Mouse (Mus musculus): ENCODE data around the gene Ptpn7. TPM values are rescaled to one million over a fixed set of nuclear protein-coding genes. Genes with fewer than 3 reads are reported as not detected.
"Not testable (repeated sequence)": the region's sequence is repeated elsewhere in the genome, so short reads cannot be mapped to it uniquely, and the experiment has no call there.

Gene Ptpn7
- polyA plus RNA-seq, 1 experiment from 2014 or later: 1.7 TPM

DNA sequence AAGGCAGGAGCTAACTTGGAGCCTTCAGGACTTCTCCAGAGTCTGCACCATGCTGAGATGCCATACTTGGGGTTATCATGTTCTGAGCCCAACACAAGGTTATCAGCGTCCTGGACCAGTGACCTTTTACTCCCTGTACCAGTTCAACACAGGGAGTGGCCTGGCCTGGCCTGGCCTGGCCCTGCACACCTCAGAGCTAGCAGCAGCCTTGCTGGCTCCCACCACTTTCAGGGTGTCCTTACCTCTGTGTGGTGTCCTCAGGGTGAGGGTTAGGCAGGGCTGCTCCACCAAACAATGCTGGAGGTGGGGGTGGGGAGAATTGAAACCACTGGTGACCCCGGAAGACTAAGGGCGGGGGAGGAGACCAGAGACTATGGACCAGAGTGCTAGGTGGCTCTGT, 50.5 kb downstream of the Ptpn7 start:
- WGBS: 63% methylated on average over 3 of the region's 3 CpGs

DNA sequence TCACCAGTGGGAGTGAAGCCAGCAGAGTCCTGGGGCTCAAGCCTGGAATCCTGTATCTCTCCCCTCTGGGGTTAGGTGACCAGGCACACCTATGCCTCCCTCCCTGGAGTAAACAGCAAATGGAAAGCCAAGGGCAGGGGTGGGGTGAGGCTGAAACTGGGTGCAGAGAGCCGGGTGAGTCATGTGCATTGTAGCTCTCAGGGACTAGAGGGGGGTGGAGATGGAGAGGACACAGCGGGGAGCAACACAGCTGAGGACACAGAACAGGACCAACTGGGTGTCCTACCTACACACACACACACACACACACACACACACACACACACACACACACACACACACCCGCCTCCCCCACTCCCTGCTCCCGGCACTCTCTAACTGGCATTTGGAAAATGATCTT, 50.9 kb downstream of the Ptpn7 start:
- Histone ChIP-seq H3K9me3 (no peaks in the 10 kb centered on the region), H3K4me3 (no peak overlapping the region), H3K4me1 (replicated peaks) (peaks cover 14% of the 10 kb centered on the region), H3K36me3 (no peaks in the 10 kb centered on the region), H3K27me3 (ENCODE audit: insufficient read depth, poor library complexity, severe bottlenecking) (peaks cover 17% of the 10 kb centered on the region), H3K27ac (peak overlapping the region; percentile 37; the same call in 1 of the 2 replicates)
- 90% methylated on average over 4 of the region's 4 CpGs for WGBS
- DNase-seq (ENCODE audit: low spot score): no peak

More for the DNA sequence above, 50.5 kb downstream of the Ptpn7 start:
- peaks cover 17% of the 10 kb centered on the region for H3K27me3 ChIP-seq (ENCODE audit: insufficient read depth, poor library complexity, severe bottlenecking)
- no peaks in the 10 kb centered on the region for H3K36me3 ChIP-seq
- peaks cover 14% of the 10 kb centered on the region for H3K4me1 ChIP-seq (replicated peaks)
- DNase-seq (ENCODE audit: low spot score): no peak
- H3K27ac ChIP-seq: peak overlapping the region; percentile 37; the same call in 1 of the 2 replicates
- no peak overlapping the region for H3K4me3 ChIP-seq
- no peaks in the 10 kb centered on the region for H3K9me3 ChIP-seq

DNA sequence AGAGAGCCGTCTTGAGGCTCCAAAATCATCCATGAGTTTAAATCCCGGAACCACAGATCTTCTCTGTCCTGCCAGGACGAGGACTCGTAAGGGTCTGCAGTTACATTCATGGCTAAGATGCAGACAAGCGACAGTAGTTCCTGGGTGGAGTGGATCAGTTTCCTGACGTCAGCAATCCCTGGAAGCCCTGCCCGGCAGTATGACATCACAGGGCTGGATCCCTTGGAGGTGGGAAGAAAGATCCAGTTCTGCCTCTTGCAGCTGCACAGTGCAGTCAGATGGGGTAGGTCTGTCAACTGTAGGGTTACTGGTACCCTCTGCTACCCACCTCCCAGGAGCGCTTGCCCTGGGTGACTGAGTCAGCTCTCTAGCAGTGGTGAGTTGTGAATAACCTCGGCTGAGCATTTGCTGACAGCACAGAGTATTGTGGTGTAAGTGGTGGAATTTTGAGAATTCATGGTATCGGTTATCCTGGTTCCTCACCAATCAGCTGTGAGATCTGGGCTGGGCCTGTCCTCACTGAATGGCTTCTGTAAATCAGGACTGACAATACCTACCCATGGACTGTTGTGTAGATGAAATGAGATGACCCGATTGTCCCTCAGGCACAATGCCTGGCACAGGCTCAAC, 51.6 kb downstream of the Ptpn7 start:
- Histone ChIP-seq H3K27me3 (ENCODE audit: insufficient read depth, poor library complexity, severe bottlenecking) (peaks cover 17% of the 10 kb centered on the region), H3K9me3 (no peaks in the 10 kb centered on the region), H3K36me3 (no peaks in the 10 kb centered on the region), H3K4me3 (no peak overlapping the region), H3K27ac (no peak overlapping the region), H3K4me1 (replicated peaks) (peaks cover 14% of the 10 kb centered on the region)
- WGBS: 74% methylated on average over 11 of the region's 11 CpGs
- no peak for DNase-seq (ENCODE audit: low spot score)

DNA sequence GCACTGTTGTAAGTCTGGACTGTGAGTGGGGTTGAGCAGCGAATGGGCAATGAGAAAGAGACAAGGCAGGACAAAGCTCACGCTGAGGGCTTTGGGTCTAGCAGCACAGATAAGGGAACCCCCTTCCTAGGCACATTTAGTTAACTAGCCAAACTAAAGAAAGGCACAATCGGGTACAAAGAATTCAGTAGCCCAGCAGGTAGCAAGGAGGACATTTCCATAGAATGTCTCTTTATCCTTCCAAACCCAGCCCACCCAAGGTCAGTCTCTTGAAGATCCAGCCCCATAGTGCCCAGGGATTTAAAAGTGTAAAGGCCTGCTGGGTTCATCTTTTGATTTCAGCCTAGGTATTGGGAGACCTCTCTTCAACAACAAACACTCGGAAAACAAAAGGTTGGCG, 53.4 kb downstream of the Ptpn7 start:
- Histone ChIP-seq H3K4me3 (no peak overlapping the region), H3K27ac (no peak overlapping the region), H3K9me3 (no peaks in the 10 kb centered on the region), H3K36me3 (no peaks in the 10 kb centered on the region), H3K27me3 (ENCODE audit: insufficient read depth, poor library complexity, severe bottlenecking) (peaks cover 17% of the 10 kb centered on the region), H3K4me1 (replicated peaks) (peaks cover 14% of the 10 kb centered on the region)
- WGBS: 24% methylated on average over 5 of the region's 5 CpGs
- no peak for DNase-seq (ENCODE audit: low spot score)

DNA sequence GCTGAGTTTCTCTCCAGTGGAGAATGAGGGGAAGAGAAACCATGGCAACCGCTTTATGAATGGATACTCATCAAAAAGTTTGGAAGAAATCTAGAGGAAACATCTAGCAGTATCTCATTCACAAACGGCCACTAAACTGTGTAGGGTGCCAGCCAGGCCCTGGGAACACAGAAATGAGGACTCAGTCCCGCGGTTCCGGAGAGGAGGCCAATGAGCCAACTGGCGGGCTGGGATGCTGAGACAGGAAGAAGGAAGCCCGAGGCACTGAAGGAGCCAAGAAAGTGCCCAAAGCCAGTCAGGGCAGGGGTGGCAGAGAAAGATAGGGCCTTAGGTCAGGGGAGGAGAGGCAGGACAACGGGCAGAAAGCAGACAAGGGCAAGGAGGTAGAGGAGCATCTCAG, 53.9 kb downstream of the Ptpn7 start:
- Histone ChIP-seq H3K4me3 (no peak overlapping the region), H3K9me3 (no peaks in the 10 kb centered on the region), H3K27me3 (ENCODE audit: insufficient read depth, poor library complexity, severe bottlenecking) (peaks cover 17% of the 10 kb centered on the region), H3K4me1 (replicated peaks) (peaks cover 14% of the 10 kb centered on the region), H3K36me3 (no peaks in the 10 kb centered on the region), H3K27ac (no peak overlapping the region)
- no peak for DNase-seq (ENCODE audit: low spot score)
- 33% methylated on average over 8 of the region's 8 CpGs for WGBS

DNA sequence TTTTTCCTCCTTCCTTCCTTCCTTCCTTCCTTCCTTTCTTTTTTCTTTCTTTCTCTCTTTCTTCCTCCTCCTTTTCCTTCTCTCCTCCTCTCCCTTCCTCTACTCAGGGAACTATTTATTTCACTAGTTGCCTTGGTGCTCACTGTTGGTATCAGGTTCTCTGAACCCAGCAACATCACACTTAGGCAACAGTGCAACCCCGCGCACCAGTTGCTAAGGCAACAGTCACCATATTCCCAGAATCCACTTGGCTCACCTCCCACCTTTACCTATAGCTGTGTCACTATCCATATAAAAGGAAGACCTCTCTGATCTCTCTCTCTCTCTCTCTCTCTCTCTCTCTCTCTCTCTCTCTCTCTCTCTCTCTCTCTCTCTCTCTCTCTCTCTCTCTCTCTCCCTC, 54.5 kb downstream of the Ptpn7 start:
- peaks cover 13% of the 10 kb centered on the region for H3K4me1 ChIP-seq (replicated peaks)
- H3K4me3 ChIP-seq; DNase-seq (ENCODE audit: low spot score); H3K9me3 ChIP-seq; H3K36me3 ChIP-seq; H3K27ac ChIP-seq: not testable (repeated sequence)
- 35% methylated on average over 2 of the region's 2 CpGs for WGBS
- H3K27me3 ChIP-seq (ENCODE audit: insufficient read depth, poor library complexity, severe bottlenecking): peaks cover 17% of the 10 kb centered on the region

DNA sequence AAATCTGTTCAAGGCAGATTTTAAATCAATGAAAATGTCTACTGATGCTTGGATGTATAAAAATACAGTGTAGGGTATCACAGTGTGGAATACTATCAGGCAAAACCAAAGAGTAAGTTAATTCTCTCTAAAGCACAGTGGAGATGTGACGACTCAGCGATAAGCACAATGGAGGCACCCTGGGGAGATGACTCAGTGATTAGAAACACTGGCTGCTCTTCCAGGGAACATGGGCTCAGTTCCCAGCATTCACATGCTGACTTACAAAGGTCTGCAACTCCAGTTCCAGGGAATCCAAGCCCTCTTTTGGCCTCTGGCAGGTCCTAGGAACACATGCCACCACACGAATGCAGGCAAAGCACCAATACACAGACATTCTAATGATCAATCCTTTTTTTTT, 55.7 kb downstream of the Ptpn7 start:
- Histone ChIP-seq H3K4me1 (replicated peaks) (peaks cover 9% of the 10 kb centered on the region), H3K27me3 (ENCODE audit: insufficient read depth, poor library complexity, severe bottlenecking) (peaks cover 17% of the 10 kb centered on the region), H3K9me3 (no peaks in the 10 kb centered on the region), H3K4me3 (no peak overlapping the region), H3K27ac (no peak overlapping the region), H3K36me3 (no peaks in the 10 kb centered on the region)
- no peak for DNase-seq (ENCODE audit: low spot score)
- WGBS: 19% methylated on average over 3 of the region's 3 CpGs

DNA sequence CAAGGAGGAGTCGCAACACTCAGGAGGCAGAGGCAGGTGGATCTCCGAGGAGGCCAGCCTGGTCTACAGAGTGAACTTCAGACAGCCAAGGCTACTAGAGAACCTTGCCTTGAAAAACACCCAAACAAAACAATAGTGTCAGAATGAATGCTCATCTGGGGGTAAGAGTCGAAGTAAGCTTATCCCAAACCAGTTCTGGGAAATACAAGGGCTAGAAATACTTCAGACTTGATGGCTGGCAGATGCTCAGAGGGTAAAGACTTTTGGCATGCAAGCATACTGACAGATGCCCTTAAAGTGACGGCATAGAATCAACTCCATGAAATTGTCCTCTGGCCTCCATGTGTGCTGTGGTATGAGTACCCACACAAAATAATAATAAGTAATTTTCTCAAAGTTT, 56.7 kb downstream of the Ptpn7 start:
- Histone ChIP-seq H3K36me3 (no peaks in the 10 kb centered on the region), H3K27ac (no peak overlapping the region), H3K27me3 (ENCODE audit: insufficient read depth, poor library complexity, severe bottlenecking) (peaks cover 17% of the 10 kb centered on the region), H3K4me1 (replicated peaks) (peaks cover 7% of the 10 kb centered on the region), H3K9me3 (no peaks in the 10 kb centered on the region), H3K4me3 (no peak overlapping the region)
- DNase-seq (ENCODE audit: low spot score): no peak
- WGBS: 88% methylated on average over 4 of the region's 4 CpGs

DNA sequence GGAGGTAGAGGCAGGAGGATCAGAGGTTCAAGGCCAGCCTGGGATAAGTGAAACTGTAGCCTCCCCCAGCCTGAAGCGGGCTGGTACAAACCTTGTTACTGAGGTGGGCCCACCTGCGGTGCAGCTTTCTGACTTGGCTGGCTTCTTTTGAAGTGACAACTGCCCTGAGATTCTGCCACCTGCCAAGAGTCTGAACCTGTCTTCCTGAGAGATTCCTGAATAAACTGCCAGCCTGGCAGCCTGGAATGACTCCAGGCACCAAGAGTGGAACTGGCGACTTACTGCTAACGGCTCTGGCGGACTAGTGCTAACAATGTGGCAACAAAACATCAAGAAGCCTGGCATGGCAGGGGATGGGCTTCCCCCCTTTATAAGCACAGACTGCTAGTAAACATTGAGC, 61.8 kb downstream of the Ptpn7 start:
- H3K4me3 ChIP-seq; H3K27me3 ChIP-seq (ENCODE audit: insufficient read depth, poor library complexity, severe bottlenecking); H3K36me3 ChIP-seq; H3K27ac ChIP-seq; DNase-seq (ENCODE audit: low spot score); H3K9me3 ChIP-seq: not testable (repeated sequence)
- H3K4me1 ChIP-seq (replicated peaks): peaks cover 16% of the 10 kb centered on the region
- 80% methylated on average over 5 of the region's 5 CpGs for WGBS

Other genes starting within 250 kb of the Ptpn7 start
- 6.7 and 7.2 TPM in 2 replicates for gene Ppp1r12b, start 176.8 kb upstream of the Ptpn7 start, polyA plus RNA-seq (2016; fragmentation: Nextera tagmentation; extraction: Ambion mirVana)
- gene Ube2t, start 170.1 kb upstream of the Ptpn7 start, polyA plus RNA-seq (2016; fragmentation: Nextera tagmentation; extraction: Ambion mirVana): 47.8 and 62.8 TPM in 2 replicates
- gene Lgr6, start 27.4 kb upstream of the Ptpn7 start, polyA plus RNA-seq (2016; fragmentation: Nextera tagmentation; extraction: Ambion mirVana): 0.26 and 0.47 TPM in 2 replicates
- 61.1 and 95.3 TPM in 2 replicates for gene Arl8a, start 14.1 kb downstream of the Ptpn7 start, polyA plus RNA-seq (2016; fragmentation: Nextera tagmentation; extraction: Ambion mirVana)
- gene Gpr37l1, start 35.0 kb downstream of the Ptpn7 start, polyA plus RNA-seq (2016; fragmentation: Nextera tagmentation; extraction: Ambion mirVana): not detected in 2 replicates
- 1.9 and 2.5 TPM in 2 replicates for gene Elf3, start 125.9 kb downstream of the Ptpn7 start, polyA plus RNA-seq (2016; fragmentation: Nextera tagmentation; extraction: Ambion mirVana)
- gene Rnpep, start 151.4 kb downstream of the Ptpn7 start, polyA plus RNA-seq (2016; fragmentation: Nextera tagmentation; extraction: Ambion mirVana): 94.6 and 108 TPM in 2 replicates
- 193 and 199 TPM in 2 replicates for gene Timm17a, start 181.1 kb downstream of the Ptpn7 start, polyA plus RNA-seq (2016; fragmentation: Nextera tagmentation; extraction: Ambion mirVana)
- 0.50 and 0.66 TPM in 2 replicates for gene Lmod1, start 192.1 kb downstream of the Ptpn7 start, polyA plus RNA-seq (2016; fragmentation: Nextera tagmentation; extraction: Ambion mirVana)
- 63.3 and 72.2 TPM in 2 replicates for gene Shisa4, start 242.5 kb downstream of the Ptpn7 start, polyA plus RNA-seq (2016; fragmentation: Nextera tagmentation; extraction: Ambion mirVana)

All from hindbrain, embryonic 10.5 days (tissue).